Mouse (Mus musculus): ENCODE data around the gene Madcam1.

The Madcam1 gene

GRCm38 (mm10) chr10:79664131-79664665, at the start of gene Madcam1:
Madcam1 (plus strand) TSS chr10:79664559.
- no peak for DNase-seq

- DNase-seq, result no peak
Observed at GRCm38 (mm10) chr10:79615860-79616259, 48.5 kb upstream of the Madcam1 start.

DNA sequence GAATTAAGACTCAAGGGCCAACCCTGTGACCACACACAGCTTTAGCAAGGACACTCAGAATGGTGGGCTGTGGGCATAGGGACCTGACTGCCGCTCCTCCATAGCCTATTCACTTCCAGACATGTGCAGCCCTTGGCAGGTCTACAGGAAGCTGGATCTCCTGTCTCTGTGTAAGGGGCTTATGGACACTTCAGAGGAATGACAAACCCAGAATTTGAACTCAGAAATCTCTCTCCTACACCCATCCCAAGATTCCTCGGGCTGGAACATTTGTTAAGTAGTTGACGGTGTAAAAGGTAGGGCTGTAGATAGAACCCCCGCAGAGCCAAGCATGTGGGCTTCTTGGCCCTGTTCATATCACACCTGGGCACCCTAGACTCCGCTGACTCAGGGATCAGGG, 48.0 kb upstream of the Madcam1 start:
- DNase-seq, result no peak

DNA sequence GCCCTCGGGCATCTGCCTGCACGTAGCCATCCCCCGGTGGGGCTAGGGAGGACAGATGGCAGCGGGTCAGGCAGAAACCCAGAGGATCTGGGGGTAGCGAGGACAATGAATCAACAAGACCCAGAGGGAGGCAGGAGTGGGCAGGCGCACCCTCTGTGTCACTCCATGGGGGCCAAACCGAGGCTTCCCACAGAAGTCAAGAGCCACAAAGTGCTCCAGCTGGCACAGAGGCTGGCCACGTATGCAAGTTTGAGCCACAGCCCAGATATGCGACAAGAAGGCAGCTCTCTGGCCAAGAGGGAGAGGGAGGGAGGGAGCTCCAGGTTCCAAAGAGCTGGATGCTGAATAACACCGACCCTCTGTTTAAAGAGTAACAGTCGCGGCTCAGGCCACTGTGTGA, 40.4 kb upstream of the Madcam1 start:
- no peak for DNase-seq

GRCm38 (mm10) chr10:79625398-79625797, 39.0 kb upstream of the Madcam1 start:
- DNase-seq, result no peak

DNA sequence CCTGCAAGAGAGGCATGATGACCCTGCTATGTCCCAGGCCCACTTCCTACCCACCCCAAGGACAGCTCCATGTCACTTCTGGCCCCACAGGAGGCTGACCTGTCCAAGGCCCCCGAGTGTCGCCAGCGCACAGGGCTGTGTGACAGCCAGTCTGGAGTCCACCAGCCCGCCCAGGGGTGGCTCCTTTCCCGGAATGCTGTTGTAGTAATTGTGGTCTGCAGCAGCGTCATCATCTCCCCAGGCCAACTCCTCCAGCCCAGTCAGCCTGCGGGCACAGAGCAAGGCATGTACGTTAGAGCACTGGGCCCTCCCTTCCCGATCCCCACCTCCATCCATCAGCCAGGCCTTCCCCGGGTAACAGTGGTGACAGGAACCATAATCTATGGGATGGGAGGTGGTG, 38.2 kb upstream of the Madcam1 start:
- no peak for DNase-seq

DNA sequence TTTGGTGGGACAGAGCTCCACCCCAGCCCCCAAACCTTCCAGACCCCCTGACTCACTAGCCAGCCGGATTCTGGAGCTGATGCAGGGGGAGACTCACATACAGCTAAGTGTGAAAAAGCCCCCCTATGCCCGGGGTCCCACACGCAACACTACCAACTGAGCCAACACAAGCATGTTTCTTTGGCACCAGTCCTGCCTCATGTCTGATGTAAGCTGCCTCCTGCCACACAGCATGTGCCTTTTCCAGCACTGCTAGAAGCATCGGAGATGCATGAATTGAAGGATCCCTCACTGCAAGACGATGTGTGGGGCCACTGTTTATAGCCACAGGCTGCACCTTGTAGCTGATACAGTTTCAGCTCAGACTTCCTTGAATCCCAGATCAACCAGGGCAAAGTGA, 36.0 kb upstream of the Madcam1 start:
- DNase-seq, result no peak

DNA sequence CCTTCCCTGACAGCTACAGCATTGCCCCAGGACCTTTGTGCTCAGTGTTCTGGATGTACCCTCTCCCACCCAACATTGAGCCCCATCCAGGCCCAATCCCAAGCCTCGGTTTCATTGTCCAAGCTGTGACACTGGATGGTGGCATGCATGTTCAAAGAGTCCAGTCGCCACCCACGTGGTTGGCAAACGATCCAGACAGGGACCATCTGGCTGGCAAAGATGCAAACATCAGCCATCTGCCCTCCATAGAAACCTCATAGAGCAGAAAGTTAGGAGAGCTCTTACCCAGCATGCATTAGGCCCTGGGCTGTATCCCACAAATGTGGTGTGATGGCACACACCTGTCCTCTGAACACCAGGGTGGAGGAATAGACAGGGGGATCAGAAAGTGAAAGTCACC, 32.9 kb upstream of the Madcam1 start:
- DNase-seq, result no peak

DNA sequence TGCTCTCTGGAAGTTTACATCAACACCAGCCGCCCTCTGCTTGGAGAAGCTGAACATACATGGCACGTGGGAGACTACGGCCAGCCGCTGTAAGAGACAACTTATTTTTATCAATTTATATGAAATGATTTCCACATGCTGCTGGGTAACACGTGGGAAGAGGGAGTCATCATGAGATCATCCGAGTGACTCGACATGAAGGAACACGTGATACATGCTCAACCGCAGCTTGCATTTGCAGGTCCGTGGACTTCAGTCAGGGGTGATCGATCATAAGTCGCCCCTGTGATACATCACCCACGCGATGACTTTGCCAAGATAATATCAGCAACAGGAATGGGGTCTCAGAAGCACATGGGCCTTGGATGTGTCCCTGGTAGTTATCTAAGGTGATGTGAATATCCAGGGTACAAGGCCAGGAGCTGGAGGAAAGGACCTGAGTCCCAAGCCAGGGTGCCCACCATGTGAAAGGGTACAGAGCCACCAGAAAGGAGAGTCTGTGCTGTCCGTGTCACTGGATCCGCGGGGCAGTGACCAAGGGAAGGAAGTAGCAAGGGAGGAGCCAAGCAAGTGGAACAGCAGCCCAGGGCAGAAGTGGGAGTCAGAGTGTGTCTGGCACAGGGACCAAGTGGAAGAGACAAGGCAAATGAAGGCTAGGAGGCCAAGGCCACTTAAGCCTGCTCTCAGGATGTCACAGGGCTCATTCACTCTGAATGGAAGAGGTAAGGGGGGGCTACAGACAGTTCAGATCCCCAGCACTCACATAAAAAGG, 31.2 kb upstream of the Madcam1 start:
- DNase-seq, result no peak

- no peak for DNase-seq
Observed at GRCm38 (mm10) chr10:79636287-79636686, 28.1 kb upstream of the Madcam1 start.

- DNase-seq, result no peak
Observed at GRCm38 (mm10) chr10:79637128-79638110, 26.9 kb upstream of the Madcam1 start, which contains the start of gene Shc2. Shc2 (minus strand) TSS chr10:79637918.

DNA sequence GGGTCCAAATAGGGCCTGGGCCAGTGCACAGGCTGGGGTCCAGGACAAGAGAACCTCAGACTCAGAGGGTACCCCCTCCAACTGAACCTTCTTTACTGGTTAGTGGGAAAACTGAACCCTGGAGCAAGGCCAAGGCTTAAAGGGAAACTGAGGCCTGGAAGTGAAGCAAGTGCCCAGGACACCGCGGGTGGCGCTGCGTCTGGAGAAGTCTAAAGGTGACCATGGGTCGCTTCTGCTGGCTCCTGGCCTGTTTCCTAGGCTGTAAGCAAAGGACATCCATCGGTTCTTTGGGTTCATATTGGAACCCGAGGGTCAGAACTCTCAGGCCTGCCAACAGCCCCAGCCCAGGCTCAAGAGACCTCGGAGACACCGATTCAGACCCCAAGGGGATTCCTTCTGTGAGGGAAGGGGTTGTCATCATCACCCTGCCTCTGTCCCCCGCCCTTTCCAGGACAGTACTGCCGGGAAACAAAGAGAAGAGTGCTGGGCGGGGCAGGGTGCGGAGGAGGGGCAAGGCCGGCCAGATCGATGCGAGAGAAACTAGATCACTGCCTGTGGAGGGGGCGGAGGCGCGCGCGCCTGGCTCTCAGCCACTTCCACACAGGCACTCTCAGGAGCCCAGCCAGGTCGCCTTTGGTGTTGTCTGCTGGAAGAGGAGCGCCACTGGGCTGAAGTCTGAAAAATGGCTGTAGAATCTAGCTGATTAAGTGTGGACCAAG, 25.7 kb upstream of the Madcam1 start:
- no peak for DNase-seq

DNA sequence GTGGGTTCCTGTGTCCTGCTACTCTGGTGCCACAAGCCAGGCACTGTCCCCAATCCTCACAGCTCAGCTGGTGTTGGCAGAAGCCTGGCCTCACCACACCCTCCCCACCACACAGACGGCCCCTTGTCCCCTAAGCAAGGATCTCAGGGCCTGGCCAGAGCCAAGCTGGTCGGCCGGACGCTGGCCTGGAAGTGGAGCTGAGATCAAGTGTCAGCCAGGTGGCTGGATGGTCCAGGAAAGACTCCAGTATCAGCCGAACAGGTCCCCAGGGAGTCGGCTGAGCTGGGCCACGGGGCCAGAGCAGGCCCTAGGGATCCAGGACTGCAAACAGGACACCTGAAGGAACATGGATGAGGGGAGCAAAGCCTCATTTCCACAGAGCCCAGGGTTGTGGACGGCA, 18.6 kb upstream of the Madcam1 start, which contains the start of gene Odf3l2:
Gene Odf3l2, minus strand, starts transcription at position 28 of the 400 bp plus-strand sequence.
- no peak for DNase-seq

GRCm38 (mm10) chr10:79649070-79649751, 15.1 kb upstream of the Madcam1 start:
- peak; percentile 46 for DNase-seq

DNA sequence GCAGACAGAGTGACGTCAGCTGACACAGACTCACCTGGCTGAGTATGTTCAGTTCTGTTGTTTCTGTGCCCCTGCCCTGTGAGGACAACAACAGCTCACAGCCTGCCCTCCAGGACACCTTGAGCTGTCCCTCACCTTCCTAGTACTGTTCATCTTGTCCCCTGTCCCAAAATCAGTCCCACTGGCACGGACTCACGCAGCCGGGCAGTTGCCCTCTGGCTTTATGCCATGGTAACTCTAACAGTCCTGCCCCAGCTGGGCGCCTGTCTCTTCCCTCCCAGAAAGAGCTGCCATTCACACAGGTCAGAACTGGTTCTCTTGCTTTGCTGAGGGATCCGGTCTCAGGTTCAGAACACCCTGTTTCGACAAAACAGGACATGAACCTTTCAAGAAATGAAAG, 11.6 kb upstream of the Madcam1 start:
- DNase-seq, result no peak

DNA sequence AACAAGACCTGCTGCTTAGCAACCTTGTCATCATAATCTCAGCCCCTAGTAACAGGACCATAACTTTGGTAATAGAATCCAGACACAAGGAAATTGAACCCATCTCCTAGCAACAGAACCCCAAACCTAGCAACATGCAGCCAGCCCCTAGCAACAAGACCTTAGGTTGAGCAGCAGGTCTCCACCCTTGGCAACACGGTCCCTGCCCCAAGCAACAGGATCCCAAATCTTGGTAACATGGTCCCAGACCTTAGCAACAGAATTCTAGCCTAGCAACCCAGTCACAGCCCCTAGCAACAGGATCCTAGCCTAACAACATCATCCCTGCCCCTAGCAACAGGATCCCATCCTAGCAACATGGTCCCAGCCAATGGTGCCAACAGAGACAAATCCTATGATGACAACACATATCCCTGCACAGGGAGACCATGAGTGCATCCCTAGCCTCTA, 9.4 kb upstream of the Madcam1 start:
- no peak for DNase-seq

- no peak for DNase-seq
Observed at GRCm38 (mm10) chr10:79658829-79659228, 5.5 kb upstream of the Madcam1 start.

DNA sequence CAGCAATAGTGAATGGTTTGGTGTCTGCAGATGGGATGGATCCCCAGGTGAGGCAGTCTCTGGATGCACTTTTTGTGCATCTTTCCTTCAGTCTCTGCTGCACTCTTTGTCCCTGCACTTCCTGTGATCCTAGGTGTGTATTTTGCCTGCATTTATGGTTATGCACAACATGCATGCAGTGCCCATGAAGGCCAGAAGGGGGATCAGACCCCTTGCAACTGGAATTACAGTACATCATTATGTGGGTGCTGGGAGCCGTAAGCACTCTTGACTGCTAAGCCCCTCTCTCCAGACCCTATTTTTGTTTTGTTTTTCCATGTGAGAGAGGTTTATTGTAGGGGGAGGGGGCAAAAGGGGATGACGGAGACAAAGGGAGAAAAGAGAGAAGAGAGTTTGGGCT, 4.1 kb upstream of the Madcam1 start:
- DNase-seq, result no peak

- no peak for DNase-seq
Observed at GRCm38 (mm10) chr10:79661861-79662260, 2.5 kb upstream of the Madcam1 start.

DNA sequence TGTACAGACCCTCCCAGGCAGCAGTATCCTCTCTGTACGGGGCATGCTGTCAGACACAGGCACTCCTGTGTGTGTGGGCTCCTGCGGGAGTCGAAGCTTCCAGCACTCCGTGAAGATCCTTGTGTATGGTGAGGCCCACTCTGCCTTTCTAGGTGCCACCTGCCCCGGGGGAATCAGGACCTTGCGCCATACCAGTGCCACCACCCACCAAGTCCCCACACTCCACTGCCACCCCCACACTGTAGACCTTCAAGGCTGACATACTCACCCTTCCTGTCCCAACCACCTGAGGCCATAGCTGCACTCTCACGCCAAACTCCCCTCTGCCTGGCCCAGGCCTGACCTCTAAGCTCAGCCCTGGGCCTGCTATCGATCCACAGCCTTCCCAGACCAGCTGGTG, 692 bp downstream of the Madcam1 start:
- no peak for DNase-seq

DNA sequence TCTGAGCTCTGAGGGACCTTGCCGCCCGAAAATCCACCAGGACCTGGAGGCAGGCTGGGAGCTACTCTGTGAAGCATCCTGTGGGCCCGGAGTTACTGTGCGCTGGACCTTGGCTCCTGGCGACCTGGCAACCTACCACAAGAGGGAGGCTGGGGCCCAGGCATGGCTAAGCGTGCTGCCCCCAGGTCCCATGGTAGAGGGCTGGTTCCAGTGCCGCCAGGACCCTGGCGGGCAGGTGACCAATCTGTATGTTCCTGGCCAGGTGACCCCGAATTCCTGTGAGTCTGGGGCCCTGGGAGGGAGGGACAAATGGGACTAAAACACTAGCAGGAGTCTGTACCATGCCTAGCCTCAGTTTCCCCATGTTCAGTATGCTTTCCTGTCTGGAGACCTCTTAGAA, 2.1 kb downstream of the Madcam1 start:
- DNase-seq, result no peak

- DNase-seq, result no peak
Observed at GRCm38 (mm10) chr10:79668076-79668475, 3.7 kb downstream of the Madcam1 start.

Data from kidney, adult 11 months (tissue).